Mouse (Mus musculus): Measurements from ENCODE around the gene Edn2. TPM values are rescaled to one million over a fixed set of nuclear protein-coding genes. Genes with fewer than 3 reads are reported as not detected.

Gene Edn2
- polyA plus RNA-seq, 1 experiment from 2014 or later = 0.38 TPM

DNA sequence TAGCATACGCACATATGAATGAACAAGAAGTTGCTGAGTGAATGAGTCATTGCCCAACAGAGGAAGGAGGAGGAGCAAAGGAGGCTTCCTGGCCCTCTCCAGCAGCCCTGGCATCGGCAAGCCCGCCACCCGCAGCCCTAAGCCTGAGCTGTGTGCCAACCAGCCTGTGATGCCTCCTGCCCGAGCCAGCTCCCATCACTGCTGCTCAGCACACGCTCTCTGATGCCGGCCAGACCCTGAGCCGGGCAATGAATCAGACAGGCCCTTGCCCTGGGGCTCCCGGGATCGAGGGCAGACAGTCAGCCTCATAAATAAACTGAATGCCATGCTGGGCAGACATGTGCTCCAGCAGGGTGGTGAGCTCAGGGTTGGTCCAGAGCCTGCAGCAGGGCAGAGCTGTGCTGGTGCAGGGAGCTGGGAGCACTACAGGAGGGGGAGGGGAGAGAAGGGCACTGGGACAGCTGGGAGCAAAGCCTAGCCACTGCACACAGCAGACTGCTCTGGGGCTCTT is 27.7 kb downstream of the Edn2 start:
- Histone ChIP-seq H3K27me3 (replicated peaks; ENCODE audit: control insufficient read depth, insufficient read depth, low read length) (no peaks in the 10 kb centered on the region), H3K9me3 (ENCODE audit: control insufficient read depth, low read length) (no peaks in the 10 kb centered on the region), H3K36me3 (ENCODE audit: control insufficient read depth, insufficient read depth) (no peaks in the 10 kb centered on the region), H3K9ac (replicated peaks; ENCODE audit: low read depth, low read length) (no peak overlapping the region; the same call in 1 of the 2 replicates), H3K4me3 (replicated peaks; ENCODE audit: low read length) (no peak overlapping the region), H3K4me2 (ENCODE audit: low read length) (peak overlapping the region; percentile 9), H3K27ac (ENCODE audit: low read length) (peak overlapping the region; percentile 68), H3K4me1 (replicated peaks; ENCODE audit: control insufficient read depth, insufficient read depth, low read length) (peaks cover 32% of the 10 kb centered on the region)
- WGBS = 21% methylated on average over 10 of the region's 10 CpGs
- peak; percentile 96 for ATAC-seq

DNA sequence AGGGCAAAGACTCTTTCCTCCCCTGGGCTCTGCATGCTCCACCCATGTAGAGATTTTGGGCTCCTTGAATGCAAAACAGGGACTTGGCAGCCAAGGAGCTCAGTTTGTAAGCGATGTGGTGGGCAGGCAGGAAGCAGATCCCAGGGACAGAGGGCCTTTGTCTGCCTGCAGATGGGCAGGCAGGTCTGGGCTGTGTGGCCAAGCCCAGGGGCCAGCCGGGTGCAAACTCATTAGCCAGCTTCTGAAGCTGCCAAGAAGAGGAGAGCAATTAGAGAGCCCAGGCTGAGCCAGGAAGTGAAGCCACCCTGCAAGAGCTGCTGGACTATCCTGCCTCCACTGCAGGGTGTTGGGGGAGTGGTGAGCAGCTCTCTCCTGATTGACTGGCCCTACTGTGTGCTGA is 28.9 kb downstream of the Edn2 start:
- Histone ChIP-seq H3K4me1 (replicated peaks; ENCODE audit: control insufficient read depth, insufficient read depth, low read length) (peaks cover 23% of the 10 kb centered on the region), H3K36me3 (ENCODE audit: control insufficient read depth, insufficient read depth) (no peaks in the 10 kb centered on the region), H3K4me2 (ENCODE audit: low read length) (no peak overlapping the region), H3K4me3 (replicated peaks; ENCODE audit: low read length) (no peak overlapping the region), H3K27ac (ENCODE audit: low read length) (peak overlapping the region; percentile 68), H3K9ac (replicated peaks; ENCODE audit: low read depth, low read length) (no peak overlapping the region), H3K9me3 (ENCODE audit: control insufficient read depth, low read length) (no peaks in the 10 kb centered on the region), H3K27me3 (replicated peaks; ENCODE audit: control insufficient read depth, insufficient read depth, low read length) (no peaks in the 10 kb centered on the region)
- peak; percentile 70 for ATAC-seq
- 5% methylated on average over 2 of the region's 2 CpGs for WGBS

GRCm38 (mm10) chr4:120191987-120192386 is 31.0 kb downstream of the Edn2 start:
- H3K27ac ChIP-seq (ENCODE audit: low read length) = no peak overlapping the region
- 88% methylated on average over 2 of the region's 2 CpGs for WGBS
- no peaks in the 10 kb centered on the region for H3K9me3 ChIP-seq (ENCODE audit: control insufficient read depth, low read length)
- no peaks in the 10 kb centered on the region for H3K36me3 ChIP-seq (ENCODE audit: control insufficient read depth, insufficient read depth)
- H3K4me3 ChIP-seq (replicated peaks; ENCODE audit: low read length) = no peak overlapping the region
- H3K27me3 ChIP-seq (replicated peaks; ENCODE audit: control insufficient read depth, insufficient read depth, low read length) = no peaks in the 10 kb centered on the region
- H3K4me2 ChIP-seq (ENCODE audit: low read length) = no peak overlapping the region
- no peak for ATAC-seq
- peaks cover 23% of the 10 kb centered on the region for H3K4me1 ChIP-seq (replicated peaks; ENCODE audit: control insufficient read depth, insufficient read depth, low read length)
- H3K9ac ChIP-seq (replicated peaks; ENCODE audit: low read depth, low read length) = no peak overlapping the region

DNA sequence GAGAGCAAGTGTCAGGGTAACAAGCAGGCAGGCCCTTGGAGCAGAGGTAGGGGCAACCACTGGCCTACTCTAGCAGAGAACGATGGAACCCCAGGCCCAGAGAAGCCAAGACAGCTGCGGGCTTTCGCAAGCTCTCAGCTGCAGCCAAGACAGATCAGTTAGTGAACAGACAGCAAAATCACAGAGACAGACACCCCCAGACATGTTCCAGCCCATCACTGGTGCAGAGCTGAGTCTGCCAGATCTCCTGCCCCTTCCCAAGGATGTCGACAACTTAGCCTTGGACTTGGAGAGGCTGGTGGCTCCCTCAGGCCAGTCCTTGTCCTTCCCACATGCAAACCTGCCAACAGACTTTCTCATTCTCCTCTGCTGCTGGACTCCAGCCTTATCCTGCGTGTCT is 33.0 kb downstream of the Edn2 start:
- ATAC-seq = no peak
- no peaks in the 10 kb centered on the region for H3K9me3 ChIP-seq (ENCODE audit: control insufficient read depth, low read length)
- peaks cover 12% of the 10 kb centered on the region for H3K4me1 ChIP-seq (replicated peaks; ENCODE audit: control insufficient read depth, insufficient read depth, low read length)
- H3K27me3 ChIP-seq (replicated peaks; ENCODE audit: control insufficient read depth, insufficient read depth, low read length) = no peaks in the 10 kb centered on the region
- no peak overlapping the region for H3K4me3 ChIP-seq (replicated peaks; ENCODE audit: low read length)
- no peaks in the 10 kb centered on the region for H3K36me3 ChIP-seq (ENCODE audit: control insufficient read depth, insufficient read depth)
- WGBS = 78% methylated on average over 5 of the region's 5 CpGs
- no peak overlapping the region for H3K4me2 ChIP-seq (ENCODE audit: low read length)
- no peak overlapping the region for H3K9ac ChIP-seq (replicated peaks; ENCODE audit: low read depth, low read length)
- no peak overlapping the region for H3K27ac ChIP-seq (ENCODE audit: low read length)

DNA sequence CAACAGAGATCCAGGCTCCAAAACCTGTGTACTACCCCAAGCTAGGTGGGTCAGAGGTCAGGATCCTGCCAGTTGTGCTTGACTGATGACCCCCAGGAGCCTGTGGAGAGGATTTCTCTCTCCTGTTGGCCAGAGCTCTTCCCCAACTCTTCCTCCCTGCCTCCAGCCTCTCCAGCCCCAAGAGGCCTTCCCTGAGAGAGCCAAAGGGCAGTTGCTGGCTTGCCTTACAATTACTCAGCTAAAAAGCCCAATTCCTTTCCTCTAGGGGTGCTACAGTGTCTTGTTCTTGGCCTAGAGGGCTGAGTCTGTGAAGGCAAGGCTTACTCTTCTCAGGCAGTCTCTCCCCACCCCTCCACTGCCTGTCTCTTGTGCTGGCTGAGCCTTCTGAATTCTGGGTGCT is 34.0 kb downstream of the Edn2 start:
- no peak overlapping the region for H3K4me3 ChIP-seq (replicated peaks; ENCODE audit: low read length)
- H3K27ac ChIP-seq (ENCODE audit: low read length) = no peak overlapping the region
- H3K9ac ChIP-seq (replicated peaks; ENCODE audit: low read depth, low read length) = no peak overlapping the region
- H3K27me3 ChIP-seq (replicated peaks; ENCODE audit: control insufficient read depth, insufficient read depth, low read length) = no peaks in the 10 kb centered on the region
- no peaks in the 10 kb centered on the region for H3K9me3 ChIP-seq (ENCODE audit: control insufficient read depth, low read length)
- peaks cover 6% of the 10 kb centered on the region for H3K4me1 ChIP-seq (replicated peaks; ENCODE audit: control insufficient read depth, insufficient read depth, low read length)
- H3K36me3 ChIP-seq (ENCODE audit: control insufficient read depth, insufficient read depth) = no peaks in the 10 kb centered on the region
- H3K4me2 ChIP-seq (ENCODE audit: low read length) = no peak overlapping the region
- no peak for ATAC-seq

DNA sequence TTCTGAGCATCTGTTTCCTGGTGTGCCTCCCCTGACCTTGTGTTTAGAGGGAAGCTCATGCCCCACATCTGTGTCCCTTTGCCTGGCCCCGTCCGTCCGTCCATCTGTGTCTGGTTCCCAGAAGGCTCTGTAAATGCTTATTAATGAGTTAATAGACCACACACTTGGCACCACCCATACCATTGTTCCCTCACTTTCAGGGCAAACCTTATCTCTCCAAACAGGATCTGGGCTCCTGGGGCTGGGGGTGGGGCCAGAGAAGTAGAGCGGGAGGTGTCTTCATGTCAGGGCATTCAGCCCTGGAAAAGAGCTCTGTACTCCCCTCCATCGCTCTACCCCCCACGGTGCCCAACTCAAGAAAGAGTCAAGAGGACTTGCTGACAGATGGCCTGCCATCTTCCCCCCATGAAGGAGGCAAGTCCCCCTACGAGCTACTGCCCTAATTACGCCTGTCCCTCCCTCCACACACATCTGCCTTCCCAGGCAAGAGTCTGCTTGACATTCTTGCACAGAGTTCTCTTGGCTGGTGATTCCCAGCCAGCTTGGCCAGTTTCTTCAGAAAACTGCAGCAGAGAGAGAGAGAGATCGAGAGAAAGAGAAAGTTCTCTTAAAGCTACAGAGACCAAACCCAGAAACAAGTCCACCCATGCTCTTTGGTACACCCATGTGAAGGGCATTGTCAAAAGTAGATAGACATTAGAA is 38.3 kb downstream of the Edn2 start:
- no peaks in the 10 kb centered on the region for H3K9me3 ChIP-seq (ENCODE audit: control insufficient read depth, low read length)
- H3K27ac ChIP-seq (ENCODE audit: low read length) = no peak overlapping the region
- H3K4me2 ChIP-seq (ENCODE audit: low read length) = no peak overlapping the region
- no peak overlapping the region for H3K9ac ChIP-seq (replicated peaks; ENCODE audit: low read depth, low read length)
- H3K27me3 ChIP-seq (replicated peaks; ENCODE audit: control insufficient read depth, insufficient read depth, low read length) = no peaks in the 10 kb centered on the region
- 46% methylated on average over 9 of the region's 9 CpGs for WGBS
- peaks cover 6% of the 10 kb centered on the region for H3K4me1 ChIP-seq (replicated peaks; ENCODE audit: control insufficient read depth, insufficient read depth, low read length)
- ATAC-seq = no peak
- H3K4me3 ChIP-seq (replicated peaks; ENCODE audit: low read length) = no peak overlapping the region
- no peaks in the 10 kb centered on the region for H3K36me3 ChIP-seq (ENCODE audit: control insufficient read depth, insufficient read depth)

DNA sequence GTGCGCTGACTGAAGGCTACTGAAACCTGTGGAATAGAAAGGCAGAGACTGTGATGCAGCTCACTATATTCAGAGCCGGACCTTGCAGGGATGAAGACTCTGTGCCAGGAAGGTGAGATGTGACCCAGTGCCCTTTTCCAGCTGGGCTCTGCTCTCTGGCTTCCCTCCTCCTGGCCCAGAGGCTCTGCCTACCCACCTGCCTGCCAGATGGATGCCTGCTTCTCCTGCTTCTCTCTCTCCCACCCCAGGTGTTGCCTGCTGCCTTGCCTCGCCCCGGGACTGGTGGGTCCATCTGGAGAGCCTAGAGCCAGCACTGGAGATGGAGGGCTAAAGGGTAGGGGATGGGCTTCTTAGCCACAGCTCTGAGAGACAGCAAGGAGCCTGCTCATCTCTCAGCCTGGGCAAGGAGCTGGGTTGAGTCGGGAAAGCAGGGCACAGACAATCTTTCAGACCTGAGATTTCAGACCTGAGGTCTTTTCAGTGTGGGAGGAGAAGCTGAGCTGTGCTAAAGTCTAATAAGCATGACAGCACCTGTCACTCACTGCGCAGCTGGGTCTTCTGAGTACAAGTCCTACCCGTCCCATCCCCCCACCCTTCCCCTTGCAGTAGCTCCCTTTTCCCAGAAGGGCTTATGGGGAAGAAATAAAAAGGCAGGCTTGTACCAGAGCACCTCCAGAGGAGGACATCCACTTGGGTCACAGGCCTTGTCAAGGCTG is 39.7 kb downstream of the Edn2 start:
- Histone ChIP-seq H3K9me3 (ENCODE audit: control insufficient read depth, low read length) (no peaks in the 10 kb centered on the region), H3K9ac (replicated peaks; ENCODE audit: low read depth, low read length) (no peak overlapping the region), H3K4me3 (replicated peaks; ENCODE audit: low read length) (no peak overlapping the region), H3K36me3 (ENCODE audit: control insufficient read depth, insufficient read depth) (no peaks in the 10 kb centered on the region), H3K4me1 (replicated peaks; ENCODE audit: control insufficient read depth, insufficient read depth, low read length) (peaks cover 8% of the 10 kb centered on the region), H3K27ac (ENCODE audit: low read length) (no peak overlapping the region), H3K27me3 (replicated peaks; ENCODE audit: control insufficient read depth, insufficient read depth, low read length) (no peaks in the 10 kb centered on the region), H3K4me2 (ENCODE audit: low read length) (no peak overlapping the region)
- no peak for ATAC-seq
- WGBS = 84% methylated on average over 7 of the region's 7 CpGs

GRCm38 (mm10) chr4:120204357-120204942 is 43.4 kb downstream of the Edn2 start:
- no peak overlapping the region for H3K4me3 ChIP-seq (replicated peaks; ENCODE audit: low read length)
- H3K27ac ChIP-seq (ENCODE audit: low read length) = no peak overlapping the region
- H3K4me1 ChIP-seq (replicated peaks; ENCODE audit: control insufficient read depth, insufficient read depth, low read length) = peaks cover 6% of the 10 kb centered on the region
- no peaks in the 10 kb centered on the region for H3K27me3 ChIP-seq (replicated peaks; ENCODE audit: control insufficient read depth, insufficient read depth, low read length)
- H3K9ac ChIP-seq (replicated peaks; ENCODE audit: low read depth, low read length) = no peak overlapping the region; the same call in 1 of the 2 replicates
- ATAC-seq = no peak
- 62% methylated on average over 9 of the region's 9 CpGs for WGBS
- no peak overlapping the region for H3K4me2 ChIP-seq (ENCODE audit: low read length)
- H3K36me3 ChIP-seq (ENCODE audit: control insufficient read depth, insufficient read depth) = no peaks in the 10 kb centered on the region
- no peaks in the 10 kb centered on the region for H3K9me3 ChIP-seq (ENCODE audit: control insufficient read depth, low read length)

DNA sequence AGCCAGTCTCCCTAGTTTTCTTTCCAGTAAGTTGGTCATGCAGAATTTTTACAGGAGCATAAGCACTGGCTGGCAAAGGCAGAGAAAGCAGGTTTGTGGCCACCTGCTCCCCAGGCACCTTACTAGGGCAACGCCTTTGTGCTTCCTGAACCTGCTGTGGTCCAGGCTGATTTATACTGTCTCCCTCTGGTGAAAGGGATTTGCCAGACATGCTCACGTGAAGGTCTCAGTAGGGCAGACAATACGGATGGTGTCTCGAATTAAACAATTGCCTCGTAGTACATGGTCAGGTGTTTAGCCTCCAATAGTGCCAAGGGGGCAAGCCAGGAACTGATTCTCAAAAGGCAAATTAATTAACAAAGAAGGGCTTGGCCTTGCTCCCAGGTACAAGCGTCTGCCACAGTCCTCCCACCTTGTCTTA is 45.5 kb downstream of the Edn2 start:
- no peaks in the 10 kb centered on the region for H3K36me3 ChIP-seq (ENCODE audit: control insufficient read depth, insufficient read depth)
- H3K27me3 ChIP-seq (replicated peaks; ENCODE audit: control insufficient read depth, insufficient read depth, low read length) = no peaks in the 10 kb centered on the region
- H3K4me1 ChIP-seq (replicated peaks; ENCODE audit: control insufficient read depth, insufficient read depth, low read length) = peaks cover 6% of the 10 kb centered on the region
- no peak for ATAC-seq
- WGBS = 56% methylated on average over 6 of the region's 6 CpGs
- H3K4me2 ChIP-seq (ENCODE audit: low read length) = no peak overlapping the region
- no peaks in the 10 kb centered on the region for H3K9me3 ChIP-seq (ENCODE audit: control insufficient read depth, low read length)
- no peak overlapping the region for H3K27ac ChIP-seq (ENCODE audit: low read length)
- H3K4me3 ChIP-seq (replicated peaks; ENCODE audit: low read length) = no peak overlapping the region
- H3K9ac ChIP-seq (replicated peaks; ENCODE audit: low read depth, low read length) = no peak overlapping the region
